Mouse (Mus musculus): ENCODE results near the gene Pak1ip1. TPM values are rescaled to one million over a fixed set of nuclear protein-coding genes. Genes with fewer than 3 reads are reported as not detected.

Pak1ip1 gene
- polyA plus RNA-seq, 1 experiment: 60.2 TPM

GRCm38 (mm10) chr13:41000140-41000925 is 490 bp upstream of the Pak1ip1 start:
- peak; percentile 5 for DNase-seq
- WGBS: under 1% methylated on average over 25 of the region's 25 CpGs
- peaks cover 2% of the 10 kb centered on the region; the same call in 1 of the 2 replicates for H3K36me3 ChIP-seq (ENCODE audit: control insufficient read depth, insufficient read depth, low read length)
- peak overlapping the region; percentile 20; the same call in 1 of the 2 replicates for H3K27ac ChIP-seq (ENCODE audit: control insufficient read depth, insufficient read depth, low read length)
- TF ChIP-seq POLR2A (IDR thresholded peaks at IDR 0.05; ENCODE audit: control insufficient read depth, extremely low read depth, insufficient read depth, low read length, poor library complexity) (no peak), CTCF (IDR thresholded peaks at IDR 0.05; ENCODE audit: borderline replicate concordance, control insufficient read depth, extremely low read depth, insufficient read depth, low read length, poor library complexity) (no peak)
- peak overlapping the region; percentile 82 for H3K4me3 ChIP-seq (ENCODE audit: control insufficient read depth, insufficient read depth, low read length)
- H3K4me1 ChIP-seq (replicated peaks; ENCODE audit: control insufficient read depth, insufficient read depth, low read length): peaks cover 7% of the 10 kb centered on the region
- no peaks in the 10 kb centered on the region for H3K27me3 ChIP-seq (ENCODE audit: control insufficient read depth, insufficient read depth, low read length)

GRCm38 (mm10) chr13:41002001-41002400 is 1.2 kb downstream of the Pak1ip1 start:
- no peak for DNase-seq
- no peak overlapping the region for H3K27ac ChIP-seq (ENCODE audit: control insufficient read depth, insufficient read depth, low read length)
- 87% methylated on average over 5 of the region's 5 CpGs for WGBS
- peaks cover 7% of the 10 kb centered on the region for H3K4me1 ChIP-seq (replicated peaks; ENCODE audit: control insufficient read depth, insufficient read depth, low read length)
- H3K27me3 ChIP-seq (ENCODE audit: control insufficient read depth, insufficient read depth, low read length): no peaks in the 10 kb centered on the region
- H3K36me3 ChIP-seq (ENCODE audit: control insufficient read depth, insufficient read depth, low read length): peaks cover 19% of the 10 kb centered on the region
- TF ChIP-seq POLR2A (IDR thresholded peaks at IDR 0.05; ENCODE audit: control insufficient read depth, extremely low read depth, insufficient read depth, low read length, poor library complexity) (no peak), CTCF (IDR thresholded peaks at IDR 0.05; ENCODE audit: borderline replicate concordance, control insufficient read depth, extremely low read depth, insufficient read depth, low read length, poor library complexity) (no peak)
- no peak overlapping the region for H3K4me3 ChIP-seq (ENCODE audit: control insufficient read depth, insufficient read depth, low read length)

- WGBS: 97% methylated on average over 4 of the region's 4 CpGs
- H3K4me1 ChIP-seq (replicated peaks; ENCODE audit: control insufficient read depth, insufficient read depth, low read length): peaks cover 2% of the 10 kb centered on the region
- H3K27ac ChIP-seq (ENCODE audit: control insufficient read depth, insufficient read depth, low read length): no peak overlapping the region
- H3K36me3 ChIP-seq (ENCODE audit: control insufficient read depth, insufficient read depth, low read length): peaks cover 61% of the 10 kb centered on the region
- H3K27me3 ChIP-seq (ENCODE audit: control insufficient read depth, insufficient read depth, low read length): no peaks in the 10 kb centered on the region
- H3K4me3 ChIP-seq (ENCODE audit: control insufficient read depth, insufficient read depth, low read length): no peak overlapping the region
- TF ChIP-seq POLR2A (IDR thresholded peaks at IDR 0.05; ENCODE audit: control insufficient read depth, extremely low read depth, insufficient read depth, low read length, poor library complexity): no peak
- no peak for TF ChIP-seq CTCF (IDR thresholded peaks at IDR 0.05; ENCODE audit: borderline replicate concordance, control insufficient read depth, extremely low read depth, insufficient read depth, low read length, poor library complexity)
- DNase-seq: no peak
Measured at GRCm38 (mm10) chr13:41006244-41006643, 5.4 kb downstream of the Pak1ip1 start.

- H3K4me3 ChIP-seq (ENCODE audit: control insufficient read depth, insufficient read depth, low read length): no peak overlapping the region
- no peak for DNase-seq
- no peaks in the 10 kb centered on the region for H3K4me1 ChIP-seq (replicated peaks; ENCODE audit: control insufficient read depth, insufficient read depth, low read length)
- peaks cover 73% of the 10 kb centered on the region for H3K36me3 ChIP-seq (ENCODE audit: control insufficient read depth, insufficient read depth, low read length)
- no peak overlapping the region for H3K27ac ChIP-seq (ENCODE audit: control insufficient read depth, insufficient read depth, low read length)
- no peaks in the 10 kb centered on the region for H3K27me3 ChIP-seq (ENCODE audit: control insufficient read depth, insufficient read depth, low read length)
- TF ChIP-seq POLR2A (IDR thresholded peaks at IDR 0.05; ENCODE audit: control insufficient read depth, extremely low read depth, insufficient read depth, low read length, poor library complexity) (no peak), CTCF (IDR thresholded peaks at IDR 0.05; ENCODE audit: borderline replicate concordance, control insufficient read depth, extremely low read depth, insufficient read depth, low read length, poor library complexity) (no peak)
- 96% methylated on average over 10 of the region's 10 CpGs for WGBS
Measured at GRCm38 (mm10) chr13:41008271-41008670, 7.4 kb downstream of the Pak1ip1 start.

- no peak overlapping the region for H3K4me3 ChIP-seq (ENCODE audit: control insufficient read depth, insufficient read depth, low read length)
- H3K36me3 ChIP-seq (ENCODE audit: control insufficient read depth, insufficient read depth, low read length): peaks cover 73% of the 10 kb centered on the region
- H3K27me3 ChIP-seq (ENCODE audit: control insufficient read depth, insufficient read depth, low read length): no peaks in the 10 kb centered on the region
- H3K27ac ChIP-seq (ENCODE audit: control insufficient read depth, insufficient read depth, low read length): no peak overlapping the region
- no peaks in the 10 kb centered on the region for H3K4me1 ChIP-seq (replicated peaks; ENCODE audit: control insufficient read depth, insufficient read depth, low read length)
- TF ChIP-seq CTCF (IDR thresholded peaks at IDR 0.05; ENCODE audit: borderline replicate concordance, control insufficient read depth, extremely low read depth, insufficient read depth, low read length, poor library complexity): no peak
- no peak for TF ChIP-seq POLR2A (IDR thresholded peaks at IDR 0.05; ENCODE audit: control insufficient read depth, extremely low read depth, insufficient read depth, low read length, poor library complexity)
- WGBS: 93% methylated on average over 8 of the region's 8 CpGs
- no peak for DNase-seq
Measured at GRCm38 (mm10) chr13:41008946-41009345, 8.1 kb downstream of the Pak1ip1 start.

GRCm38 (mm10) chr13:41015829-41016634 is 15.2 kb downstream of the Pak1ip1 start, which contains the start of gene Tmem14c:
Gene Tmem14c, plus strand, starts transcription at chr13:41016292.
- TF ChIP-seq POLR2A (IDR thresholded peaks at IDR 0.05; ENCODE audit: control insufficient read depth, extremely low read depth, insufficient read depth, low read length, poor library complexity) (no peak), CTCF (IDR thresholded peaks at IDR 0.05; ENCODE audit: borderline replicate concordance, control insufficient read depth, extremely low read depth, insufficient read depth, low read length, poor library complexity) (peak; percentile 51; the same call in 1 of the 2 replicates)
- peak within 1 kb of the TSS; percentile 65 for H3K27ac ChIP-seq (ENCODE audit: control insufficient read depth, insufficient read depth, low read length)
- 1% methylated on average over 43 of the region's 43 CpGs for WGBS
- H3K4me1 ChIP-seq (replicated peaks; ENCODE audit: control insufficient read depth, insufficient read depth, low read length): peaks cover 9% of the 10 kb centered on the region
- H3K27me3 ChIP-seq (ENCODE audit: control insufficient read depth, insufficient read depth, low read length): no peaks in the 10 kb centered on the region
- peaks cover 20% of the 10 kb centered on the region for H3K36me3 ChIP-seq (ENCODE audit: control insufficient read depth, insufficient read depth, low read length)
- peak; percentile 96 for DNase-seq
- H3K4me3 ChIP-seq (ENCODE audit: control insufficient read depth, insufficient read depth, low read length): peak within 1 kb of the TSS; percentile 74
